ENCODE assay signal across 8 mouse cellular contexts in genomic region chr1:67181165-67181564, GRCm38 (mm10). TPM values are rescaled to one million over a fixed set of nuclear protein-coding genes. Genes with fewer than 3 reads are reported as not detected.
DNase-seq lines count a peak whose midpoint lies in the region; ATAC-seq lines count a peak whose summit lies in the region.

No protein-coding gene starts in this region.

- ATAC-seq in liver, embryonic 12.5 days = no peak
- no peak for ATAC-seq in embryonic facial prominence, embryonic 14.5 days (ENCODE audit: low read depth)
- ATAC-seq in intestine, embryonic 14.5 days (replicated peaks; ENCODE audit: low FRiP score, low TSS enrichment, low read depth) = no peak
- no peak for ATAC-seq in limb, embryonic 11.5 days (ENCODE audit: insufficient number of reproducible peaks, low FRiP score, low TSS enrichment, low read depth)

- H3K4me1 ChIP-seq in liver, embryonic 12.5 days = no peaks in the 10 kb centered on the region
- H3K4me1 ChIP-seq in embryonic facial prominence, embryonic 14.5 days (ENCODE audit: control insufficient read depth, insufficient read depth, low read length) = no peaks in the 10 kb centered on the region
- no peaks in the 10 kb centered on the region for H3K4me1 ChIP-seq in intestine, embryonic 14.5 days (replicated peaks; ENCODE audit: control insufficient read depth, insufficient read depth, low read length)
- no peaks in the 10 kb centered on the region for H3K4me1 ChIP-seq in limb, embryonic 11.5 days (ENCODE audit: control insufficient read depth, insufficient read depth, low read length)

- no peak overlapping the region for H3K9ac ChIP-seq in liver, embryonic 12.5 days
- H3K9ac ChIP-seq in embryonic facial prominence, embryonic 14.5 days (ENCODE audit: low read depth, low read length) = no peak overlapping the region
- no peak overlapping the region for H3K9ac ChIP-seq in intestine, embryonic 14.5 days (ENCODE audit: low read length)
- H3K9ac ChIP-seq in limb, embryonic 11.5 days (ENCODE audit: low read length) = no peak overlapping the region

- no peaks in the 10 kb centered on the region for H3K27me3 ChIP-seq in liver, embryonic 12.5 days (replicated peaks)
- H3K27me3 ChIP-seq in embryonic facial prominence, embryonic 14.5 days (replicated peaks; ENCODE audit: control insufficient read depth, insufficient read depth, low read length) = no peaks in the 10 kb centered on the region
- H3K27me3 ChIP-seq in intestine, embryonic 14.5 days (replicated peaks; ENCODE audit: control insufficient read depth, insufficient read depth, low read length) = no peaks in the 10 kb centered on the region
- H3K27me3 ChIP-seq in limb, embryonic 11.5 days (ENCODE audit: control insufficient read depth, insufficient read depth, low read length) = no peaks in the 10 kb centered on the region

- H3K9me3 ChIP-seq in liver, embryonic 12.5 days (replicated peaks) = no peaks in the 10 kb centered on the region
- no peaks in the 10 kb centered on the region for H3K9me3 ChIP-seq in embryonic facial prominence, embryonic 14.5 days (ENCODE audit: control insufficient read depth, low read length)
- no peaks in the 10 kb centered on the region for H3K9me3 ChIP-seq in intestine, embryonic 14.5 days (ENCODE audit: control insufficient read depth, low read length)
- H3K9me3 ChIP-seq in limb, embryonic 11.5 days (ENCODE audit: control insufficient read depth, low read length) = no peaks in the 10 kb centered on the region

- no peak overlapping the region for H3K4me3 ChIP-seq in liver, embryonic 12.5 days
- no peak overlapping the region for H3K4me3 ChIP-seq in embryonic facial prominence, embryonic 14.5 days (ENCODE audit: low read depth, low read length)
- no peak overlapping the region for H3K4me3 ChIP-seq in intestine, embryonic 14.5 days (ENCODE audit: low read depth, low read length)
- no peak overlapping the region for H3K4me3 ChIP-seq in limb, embryonic 11.5 days (ENCODE audit: low read depth, low read length)

- WGBS in liver, embryonic 12.5 days (ENCODE audit: insufficient replicate concordance) = 13% methylated on average over 7 of the region's 7 CpGs
- 7% methylated on average over 7 of the region's 7 CpGs for WGBS in embryonic facial prominence, embryonic 14.5 days
- 12% methylated on average over 7 of the region's 7 CpGs for WGBS in intestine, embryonic 14.5 days
- 18% methylated on average over 7 of the region's 7 CpGs for WGBS in limb, embryonic 11.5 days

- H3K36me3 ChIP-seq in liver, embryonic 12.5 days = no peaks in the 10 kb centered on the region
- H3K36me3 ChIP-seq in embryonic facial prominence, embryonic 14.5 days (ENCODE audit: control insufficient read depth, insufficient read depth, low read length) = no peaks in the 10 kb centered on the region
- no peaks in the 10 kb centered on the region for H3K36me3 ChIP-seq in intestine, embryonic 14.5 days (ENCODE audit: control insufficient read depth, insufficient read depth, low read length)
- H3K36me3 ChIP-seq in limb, embryonic 11.5 days (ENCODE audit: control insufficient read depth, insufficient read depth, low read length) = no peaks in the 10 kb centered on the region

- H3K4me2 ChIP-seq in liver, embryonic 12.5 days = no peak overlapping the region
- no peak overlapping the region for H3K4me2 ChIP-seq in embryonic facial prominence, embryonic 14.5 days (ENCODE audit: low read depth, low read length)
- no peak overlapping the region for H3K4me2 ChIP-seq in intestine, embryonic 14.5 days (ENCODE audit: low read length)
- H3K4me2 ChIP-seq in limb, embryonic 11.5 days (ENCODE audit: low read depth, severe bottlenecking) = no peak overlapping the region

- peak; percentile 61 for DNase-seq in liver
- DNase-seq in adrenal gland, postnatal 25 days = peak; percentile 69
- DNase-seq in embryonic facial prominence, embryonic 14.5 days (ENCODE audit: low spot score) = peak; percentile 78
- DNase-seq in intestine, embryonic 14.5 days (ENCODE audit: low spot score) = peak; percentile 78
- peak; percentile 81 for DNase-seq in limb, embryonic 11.5 days (ENCODE audit: low spot score)
- DNase-seq in ovary, postnatal 36 days (ENCODE audit: low spot score) = peak; percentile 42
- DNase-seq in B cell, adult 2 months = no peak

- no peak overlapping the region for H3K27ac ChIP-seq in liver, embryonic 12.5 days
- H3K27ac ChIP-seq in embryonic facial prominence, embryonic 14.5 days (replicated peaks; ENCODE audit: low read depth, low read length) = no peak overlapping the region
- H3K27ac ChIP-seq in intestine, embryonic 14.5 days (ENCODE audit: low read depth) = no peak overlapping the region
- no peak overlapping the region for H3K27ac ChIP-seq in limb, embryonic 11.5 days (replicated peaks; ENCODE audit: low read depth, low read length)

RNA-seq across cellular contexts. Expression of gene Cps1, which starts 58.3 kb away (rescaled TPM):
- polyA plus RNA-seq in liver, embryonic 12.5 days (2016; fragmentation: Nextera tagmentation; extraction: Ambion mirVana) = 0.08 and 0.10 TPM in 2 replicates
- total RNA-seq in adrenal gland, postnatal 25 days (2021) = 22.0 TPM in 1 of 2 replicates, not detected in the other
- polyA plus RNA-seq in embryonic facial prominence, embryonic 14.5 days (2014; fragmentation: Nextera tagmentation; extraction: Ambion mirVana) = 0.16 and 0.28 TPM in 2 replicates
- 275 and 289 TPM in 2 replicates for polyA plus RNA-seq in intestine, embryonic 14.5 days (2014; fragmentation: Nextera tagmentation; extraction: Ambion mirVana)
- polyA plus RNA-seq in limb, embryonic 11.5 days (2014; fragmentation: Nextera tagmentation; extraction: Ambion mirVana) = 0.07 and 0.10 TPM in 2 replicates

Comparison
In these comparisons a context has a peak if more than half of its experiments do, and no peak if none do; other contexts are left out.
1. DNase-seq: peak in liver (single experiment), adrenal gland, postnatal 25 days (single experiment), embryonic facial prominence, embryonic 14.5 days (single experiment), intestine, embryonic 14.5 days (single experiment), limb, embryonic 11.5 days (single experiment) and ovary, postnatal 36 days (single experiment); none in B cell, adult 2 months (0 of 2).
2. RNA of gene Cps1, which starts 58.3 kb away (polyA plus RNA-seq): 275 to 289 TPM in intestine, embryonic 14.5 days; 0.16 to 0.28 TPM in embryonic facial prominence, embryonic 14.5 days, 0.08 to 0.10 TPM in liver, embryonic 12.5 days and 0.07 to 0.10 TPM in limb, embryonic 11.5 days; every median in the first group is over 100 times any median in the second.